Mouse (Mus musculus) thymus, postnatal 10 days (tissue): ENCODE measurements around the gene Dnah9.

Source experiments
- DNase-seq, 2 experiments: peaks; one replicate each; pipeline ENCODE4 v3.0.0; 2021; ENCODE audit warnings: low spot score in 2 of 2

The Dnah9 gene

GRCm38 (mm10) chr11:65795896-65796295 lies 372.5 kb downstream of the Dnah9 start:
- no peak for DNase-seq

DNA sequence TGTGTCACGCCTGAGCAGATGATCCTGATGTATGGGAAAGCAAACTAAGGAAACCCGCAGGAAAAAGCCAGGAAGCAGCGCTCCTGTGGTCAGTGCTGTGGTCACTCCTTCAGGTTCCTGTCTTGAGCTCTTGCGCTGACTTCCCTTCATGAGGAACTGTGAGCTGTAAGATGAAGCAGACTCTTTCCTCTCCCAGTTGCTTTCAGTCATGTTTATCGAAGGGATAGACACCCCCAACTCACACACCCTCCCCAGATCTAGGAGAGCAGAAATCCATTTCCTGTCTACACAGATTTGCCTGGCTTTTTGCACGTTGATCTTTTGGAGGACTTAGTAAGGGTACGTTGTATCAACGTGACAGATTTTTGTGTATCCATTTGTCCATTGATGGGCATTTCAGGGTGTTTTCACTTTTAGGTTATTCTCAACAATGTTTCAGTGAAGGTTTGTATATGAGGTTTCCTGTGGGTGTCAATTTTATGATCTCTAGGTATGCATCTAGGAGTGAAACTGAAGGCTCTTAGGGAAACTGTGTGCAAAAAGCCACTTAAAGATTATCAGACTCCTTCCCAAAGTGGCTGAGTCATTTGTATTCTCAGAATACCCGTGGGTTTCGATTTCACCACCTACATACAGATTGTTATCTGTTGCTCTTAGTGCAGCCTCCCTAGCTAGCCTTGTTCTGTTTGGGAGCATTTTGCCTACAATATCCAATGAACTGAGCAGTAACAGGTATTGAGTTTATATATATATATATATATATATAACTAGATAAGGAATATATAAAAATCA lies 373.7 kb downstream of the Dnah9 start:
- DNase-seq = no peak

DNA sequence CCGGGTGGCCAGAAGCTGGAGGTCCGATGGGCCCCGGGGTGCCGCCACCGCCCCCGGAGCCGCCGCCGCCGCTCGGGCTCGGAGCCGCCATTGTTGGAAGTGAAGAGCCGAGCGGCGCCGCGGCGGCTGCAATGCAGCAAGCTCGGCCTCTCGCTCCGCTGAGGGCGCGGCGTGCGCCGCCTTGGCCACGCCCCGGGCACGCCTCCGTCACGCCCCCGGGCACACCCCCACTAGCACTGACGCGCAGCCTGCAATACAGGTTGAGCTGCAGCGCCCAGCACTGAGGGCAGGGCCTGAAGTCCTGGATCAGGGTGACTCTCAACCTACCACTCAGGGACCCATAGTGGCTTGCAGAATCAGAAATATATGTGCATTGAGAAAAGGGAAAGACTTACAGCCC lies 380.2 kb downstream of the Dnah9 start, which contains the start of gene Map2k4:
TSS of gene Map2k4 (minus strand) at position 144 of the 400 bp plus-strand sequence.
- peak; percentile 86 to 94 for DNase-seq

DNA sequence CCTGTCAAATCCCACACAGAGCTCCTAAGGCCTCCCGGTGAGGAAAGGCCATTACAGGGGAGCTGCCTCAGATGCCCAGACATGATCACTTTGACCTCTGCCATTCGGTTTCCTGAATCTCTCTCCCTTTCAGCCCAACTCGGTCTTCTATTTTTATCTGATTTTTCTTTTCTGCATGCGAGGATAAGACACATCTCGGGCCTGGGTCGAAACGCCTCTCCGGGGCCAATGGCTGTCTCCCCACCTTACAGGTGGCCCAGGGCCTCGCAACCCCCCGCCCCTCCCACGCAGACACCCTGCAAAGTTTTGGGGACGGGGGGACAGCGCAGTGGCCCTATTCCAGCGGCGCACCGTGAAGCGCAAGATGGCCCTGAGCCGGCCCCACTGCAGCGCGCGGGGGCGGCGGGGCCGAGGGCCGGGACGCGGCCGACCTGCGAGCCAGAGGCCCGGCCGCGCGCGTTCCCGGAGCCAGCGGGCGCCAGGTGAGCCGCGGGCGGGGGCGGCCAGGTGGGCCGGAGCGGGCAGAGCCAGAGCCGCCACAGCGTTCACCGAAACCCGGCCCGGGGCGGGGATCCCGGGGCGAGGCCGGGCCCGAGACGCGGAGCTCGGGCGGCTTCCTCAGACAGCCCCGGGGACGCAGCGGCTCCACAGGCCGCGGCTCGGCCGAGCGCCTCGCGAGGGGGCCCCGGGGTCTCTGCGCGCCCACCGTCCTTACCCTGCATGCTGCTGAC lies 380.8 kb downstream of the Dnah9 start:
- peak; percentile 4 to 18 for DNase-seq

DNA sequence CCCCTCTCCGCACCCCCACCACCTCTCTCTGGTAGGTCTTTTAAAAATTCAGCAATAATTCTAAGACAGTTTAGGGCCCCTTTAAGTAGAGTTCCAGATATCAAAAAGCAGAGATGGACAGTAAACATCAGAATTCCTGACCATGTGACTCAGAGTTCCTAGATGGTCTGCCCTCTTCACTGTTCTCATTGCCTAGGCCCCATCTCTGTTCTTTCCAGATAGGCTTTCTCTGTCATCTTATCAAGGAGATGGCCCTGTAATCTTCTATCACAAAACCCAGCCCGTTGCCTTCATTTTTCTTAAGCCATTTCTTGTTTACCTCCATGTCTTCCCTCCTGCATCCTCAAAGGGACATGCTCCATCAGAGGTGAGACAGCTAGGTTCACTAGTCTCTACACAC lies 382.2 kb downstream of the Dnah9 start:
- DNase-seq = no peak

DNA sequence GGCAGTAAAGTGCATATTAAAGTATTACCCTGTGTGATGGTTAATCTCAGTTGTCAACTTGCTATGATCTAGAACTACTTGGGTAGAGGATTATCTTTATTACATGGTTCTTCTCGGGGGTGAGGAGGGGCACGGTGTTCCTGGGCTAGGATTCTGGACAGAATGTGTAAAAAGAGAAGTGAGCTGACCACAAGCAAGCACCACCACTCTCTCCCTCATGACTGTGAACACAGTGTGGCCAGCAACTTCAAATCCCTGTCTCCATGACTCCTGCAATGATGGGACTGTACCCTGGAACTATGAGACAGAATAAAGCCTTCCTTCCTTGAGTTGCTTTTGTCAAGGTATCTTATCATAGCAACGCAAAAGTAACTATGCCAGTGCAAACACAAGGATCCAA lies 386.8 kb downstream of the Dnah9 start:
- DNase-seq = no peak
